Mouse (Mus musculus): ENCODE results near the gene Chst11. TPM values are rescaled to one million over a fixed set of nuclear protein-coding genes. Genes with fewer than 3 reads are reported as not detected.
A peak's percentile ranks its signal among the peaks of the same experiment; 100 is the strongest.

The Chst11 gene
- total RNA-seq, 2 experiments from 2014 or later: 30.1 to 33.7 TPM

GRCm38 (mm10) chr10:83165521-83166243, 180.4 kb downstream of the Chst11 start:
- DNase-seq (ENCODE audit: low spot score in 2 of 2): peak; percentile 36 to 57

- DNase-seq (ENCODE audit: low spot score in 2 of 2): no peak
Observed at GRCm38 (mm10) chr10:83166272-83166671, 181.0 kb downstream of the Chst11 start.

GRCm38 (mm10) chr10:83167492-83167891, 182.2 kb downstream of the Chst11 start:
- no peak for DNase-seq (ENCODE audit: low spot score in 2 of 2)

DNA sequence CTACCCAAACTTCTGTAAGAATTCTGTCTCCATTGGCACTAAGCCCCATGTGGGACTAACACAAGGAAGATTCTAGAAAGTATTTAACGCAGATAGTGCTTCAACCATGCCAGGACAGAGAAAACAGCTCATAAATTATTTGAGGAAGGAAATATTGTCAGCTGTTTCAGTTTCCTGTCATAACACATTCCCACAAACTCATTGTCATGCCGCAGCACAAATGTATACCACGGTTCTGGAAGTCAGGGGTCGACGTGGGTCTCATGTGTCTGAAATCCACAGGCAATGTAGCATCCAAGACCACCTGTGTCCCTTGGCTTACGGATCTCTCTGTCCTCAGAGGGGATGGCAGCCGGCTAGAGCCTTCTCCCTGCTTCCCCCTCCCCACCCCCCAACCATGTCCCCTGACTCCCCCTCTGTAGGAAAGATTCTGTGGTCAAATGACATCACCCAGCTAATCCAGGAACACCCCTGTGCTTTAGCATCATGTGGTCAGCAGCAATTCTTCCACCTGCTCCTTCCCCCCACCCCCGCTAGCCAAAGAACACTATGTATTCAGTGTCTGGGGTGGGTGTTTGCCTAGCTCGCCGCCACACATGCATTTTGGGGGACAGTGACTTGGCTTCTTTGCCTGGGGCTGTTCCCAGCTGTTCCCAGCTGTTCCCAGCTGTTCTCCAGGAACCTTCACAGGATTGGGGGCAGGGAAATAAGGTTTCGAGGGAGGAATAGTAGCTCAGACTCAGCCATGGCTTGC, 183.2 kb downstream of the Chst11 start:
- DNase-seq (ENCODE audit: low spot score in 2 of 2): no peak

GRCm38 (mm10) chr10:83169554-83169953, 184.3 kb downstream of the Chst11 start:
- no peak for DNase-seq (ENCODE audit: low spot score in 2 of 2)

GRCm38 (mm10) chr10:83178151-83178550, 192.9 kb downstream of the Chst11 start:
- no peak for DNase-seq (ENCODE audit: low spot score in 2 of 2)

DNA sequence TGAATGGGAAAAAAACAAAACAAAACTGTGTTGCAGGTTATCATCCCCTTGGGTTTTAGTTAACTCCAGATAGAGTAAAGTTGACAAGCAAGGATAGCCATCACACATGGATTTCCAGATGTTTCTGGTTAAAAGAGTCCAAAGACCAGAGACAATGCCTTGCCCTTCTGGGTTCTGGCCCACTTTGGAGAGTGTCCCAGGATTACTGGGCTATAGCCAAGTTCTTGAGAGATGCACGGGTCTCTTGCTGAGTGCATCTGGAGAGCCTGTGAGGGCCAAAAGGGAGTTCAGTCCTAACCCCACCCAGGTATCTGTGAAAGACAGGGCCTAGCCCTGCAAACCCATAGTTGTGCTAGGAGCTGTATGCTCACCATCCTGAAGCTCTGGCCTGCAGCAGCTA, 193.4 kb downstream of the Chst11 start:
- no peak for DNase-seq (ENCODE audit: low spot score in 2 of 2)

GRCm38 (mm10) chr10:83181831-83182572, 196.7 kb downstream of the Chst11 start:
- peak; percentile 15 to 20 for DNase-seq (ENCODE audit: low spot score in 2 of 2)

GRCm38 (mm10) chr10:83182573-83182960, 197.3 kb downstream of the Chst11 start:
- peak; percentile 64 to 79 for DNase-seq (ENCODE audit: low spot score in 2 of 2)

- DNase-seq (ENCODE audit: low spot score in 2 of 2): no peak
Observed at GRCm38 (mm10) chr10:83183634-83184479, 198.6 kb downstream of the Chst11 start.

DNA sequence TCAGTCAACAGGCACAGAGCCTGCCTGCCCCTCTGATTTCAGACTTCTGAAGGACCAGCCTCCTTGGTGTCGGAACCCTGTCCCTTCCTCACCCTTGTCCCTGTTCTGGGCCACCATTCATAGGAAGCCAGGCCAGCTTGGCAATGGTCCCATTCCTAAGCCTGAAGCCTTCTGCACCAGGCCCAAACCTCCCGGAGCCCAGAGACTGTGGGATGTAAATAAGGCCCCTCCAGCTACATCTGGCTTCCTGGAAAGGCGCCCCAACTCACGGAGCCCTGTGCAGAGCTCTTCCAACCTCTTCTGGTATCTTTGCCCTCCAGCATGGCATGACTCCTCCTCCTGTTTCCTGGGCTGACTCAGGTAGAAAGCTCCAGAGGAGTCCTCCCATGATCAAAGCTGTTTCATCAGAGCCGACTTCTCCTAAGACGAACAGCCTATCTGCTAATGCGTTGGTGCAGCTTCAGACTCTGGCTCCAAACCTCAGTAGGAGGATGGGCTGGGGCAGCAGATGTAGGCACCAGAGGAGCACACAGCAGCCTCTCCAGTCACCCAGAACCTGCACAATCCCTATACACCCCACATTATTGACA, 199.3 kb downstream of the Chst11 start:
- DNase-seq (ENCODE audit: low spot score in 2 of 2): peak in 1 of 2 experiments; percentile 29

GRCm38 (mm10) chr10:83185121-83185520, 199.8 kb downstream of the Chst11 start:
- DNase-seq (ENCODE audit: low spot score in 2 of 2): no peak

DNA sequence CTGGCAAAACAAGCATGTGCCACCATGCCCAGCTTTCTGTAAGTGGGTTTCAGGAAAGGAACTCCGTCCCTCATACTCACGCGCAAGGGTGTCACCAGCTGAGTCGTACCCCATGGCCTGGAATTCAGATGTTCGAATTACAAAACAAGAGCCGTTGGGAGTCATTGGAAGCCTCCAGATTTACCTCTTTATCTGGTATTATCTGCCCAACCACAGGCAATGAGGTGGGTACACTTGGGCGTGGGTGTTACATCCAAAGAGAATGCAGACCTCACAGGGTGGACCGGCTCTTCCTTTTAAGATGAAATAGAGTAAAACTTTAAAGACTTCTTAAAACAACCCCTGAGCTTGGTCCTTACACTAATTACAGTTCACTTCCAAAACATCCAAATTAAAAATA, 200.9 kb downstream of the Chst11 start:
- DNase-seq (ENCODE audit: low spot score in 2 of 2): no peak

DNA sequence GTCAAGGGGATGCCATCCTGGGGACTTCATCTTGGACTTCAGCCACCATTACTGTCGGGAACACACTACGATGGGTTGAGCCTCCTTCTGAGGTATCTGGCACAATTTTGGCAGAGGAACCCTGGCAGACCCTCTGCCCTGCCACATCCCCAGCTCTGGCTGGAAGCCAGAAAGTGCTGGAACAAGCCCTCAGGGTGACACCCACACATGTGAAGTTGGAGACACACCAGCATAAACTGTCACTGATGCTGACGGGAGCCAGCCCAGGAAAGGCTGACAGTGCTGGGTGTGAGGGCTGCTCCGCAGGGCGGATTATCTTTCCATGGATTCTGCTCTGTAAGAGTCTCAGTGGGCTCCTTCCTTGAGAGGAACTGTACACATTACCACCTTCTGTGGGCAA, 201.7 kb downstream of the Chst11 start:
- no peak for DNase-seq (ENCODE audit: low spot score in 2 of 2)

- no peak for DNase-seq (ENCODE audit: low spot score in 2 of 2)
Observed at GRCm38 (mm10) chr10:83189071-83189470, 203.8 kb downstream of the Chst11 start.

DNA sequence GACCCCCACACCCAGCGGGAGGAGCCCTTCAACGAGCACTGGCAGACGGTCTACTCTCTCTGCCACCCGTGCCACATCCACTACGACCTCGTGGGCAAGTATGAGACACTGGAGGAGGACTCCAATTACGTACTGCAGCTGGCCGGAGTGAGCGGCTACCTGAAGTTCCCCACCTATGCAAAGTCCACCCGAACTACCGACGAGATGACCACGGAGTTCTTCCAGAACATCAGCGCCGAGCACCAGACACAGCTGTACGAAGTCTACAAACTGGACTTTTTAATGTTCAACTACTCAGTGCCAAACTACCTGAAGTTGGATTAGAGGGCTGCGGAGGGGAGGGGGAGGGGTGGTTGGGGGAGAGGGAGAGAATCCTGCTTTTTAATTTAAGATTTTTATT, 206.2 kb downstream of the Chst11 start:
- DNase-seq (ENCODE audit: low spot score in 2 of 2): no peak

DNA sequence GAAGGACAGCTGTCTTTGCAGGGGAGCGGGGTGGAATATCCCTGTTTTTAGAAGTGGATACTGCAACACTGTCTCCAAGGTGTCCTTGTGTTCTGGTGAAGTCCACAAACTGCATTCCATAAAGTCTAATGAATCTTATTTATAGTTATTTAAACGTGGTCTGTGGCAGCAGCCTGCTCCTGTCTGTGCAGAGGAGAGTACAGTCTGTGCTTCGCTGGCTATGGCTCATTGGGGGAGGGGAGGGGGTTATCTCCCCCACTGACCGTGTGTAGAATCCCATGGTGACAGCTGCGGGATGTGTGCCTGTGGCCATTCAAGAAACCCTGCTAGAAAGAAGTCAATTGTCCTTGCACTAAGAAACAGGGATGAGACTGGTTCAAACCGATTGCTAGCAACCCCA, 206.7 kb downstream of the Chst11 start:
- no peak for DNase-seq (ENCODE audit: low spot score in 2 of 2)

- peak; percentile 79 to 81 for DNase-seq (ENCODE audit: low spot score in 2 of 2)
Observed at GRCm38 (mm10) chr10:83197690-83198336, 212.5 kb downstream of the Chst11 start.

DNA sequence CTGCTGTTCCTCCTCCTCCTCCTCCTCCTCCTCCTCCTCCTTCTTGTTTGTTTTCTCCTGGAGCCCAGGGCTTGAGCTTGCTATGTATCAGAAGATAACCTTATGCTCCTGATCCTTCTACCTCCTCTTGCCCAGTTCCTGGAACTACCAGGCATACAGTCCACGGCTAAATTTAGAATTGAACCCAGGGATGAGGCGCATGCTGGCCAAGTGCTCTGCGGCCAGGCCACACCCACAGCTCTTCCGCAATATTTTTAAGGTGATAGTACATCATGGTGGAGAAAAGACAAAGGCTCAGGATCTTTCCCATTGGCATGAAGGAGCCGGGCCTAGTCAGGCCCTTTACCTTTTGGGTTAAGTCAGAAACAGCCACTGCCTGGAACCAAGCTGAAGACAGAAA, 213.4 kb downstream of the Chst11 start:
- DNase-seq (ENCODE audit: low spot score in 2 of 2): no peak

DNA sequence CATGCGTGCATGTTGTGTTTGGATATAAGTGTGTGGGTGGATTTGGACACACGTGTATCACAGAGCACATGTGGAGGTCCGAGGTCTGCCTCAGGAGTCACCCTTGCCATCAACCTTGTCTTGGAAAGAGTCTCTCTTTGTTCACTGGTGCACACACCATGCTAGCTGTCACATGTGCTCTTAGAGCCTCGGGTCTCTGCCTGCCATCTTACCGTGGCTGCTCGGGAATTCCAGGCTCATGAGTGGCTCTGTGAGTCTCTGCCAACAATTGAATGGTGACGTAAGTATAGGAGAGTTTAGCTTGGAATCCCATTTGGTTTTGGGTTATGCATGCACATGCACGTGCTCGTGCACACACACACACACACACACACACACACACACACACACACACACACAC, 214.0 kb downstream of the Chst11 start:
- DNase-seq (ENCODE audit: low spot score in 2 of 2): no peak

Measured in left cerebral cortex, adult 18-20 months (tissue).